Mouse (Mus musculus): ENCODE results near the gene Itih2.

Itih2 gene

GRCm38 (mm10) chr2:10131296-10131695, at the start of gene Itih2:
Gene Itih2 (minus strand): TSS chr2:10131396.
- no peak for DNase-seq (ENCODE audit: inconsistent ontology term)

DNA sequence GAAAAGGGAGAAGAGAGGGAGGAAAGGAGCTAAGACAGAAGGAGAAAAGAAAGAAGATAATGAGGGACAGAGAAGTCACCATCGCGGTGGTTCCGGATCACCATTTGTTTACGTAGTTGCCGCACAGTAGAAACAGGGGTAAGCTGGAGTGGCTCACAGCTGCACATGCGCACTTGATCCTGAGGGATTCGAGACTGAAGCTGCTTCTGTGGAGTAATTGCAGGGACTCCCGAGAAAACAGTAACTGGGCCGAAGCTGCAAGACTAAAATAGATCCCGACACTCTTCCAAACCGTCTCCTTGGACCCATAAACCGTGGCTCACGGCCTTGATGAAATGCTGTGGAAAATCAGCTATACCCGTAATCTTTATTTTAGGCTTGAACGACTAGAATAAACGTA, 38.8 kb upstream of the Itih2 start:
- DNase-seq (ENCODE audit: inconsistent ontology term) = no peak

GRCm38 (mm10) chr2:10168016-10168415, 36.8 kb upstream of the Itih2 start:
- peak; percentile 14 for DNase-seq (ENCODE audit: inconsistent ontology term)

DNA sequence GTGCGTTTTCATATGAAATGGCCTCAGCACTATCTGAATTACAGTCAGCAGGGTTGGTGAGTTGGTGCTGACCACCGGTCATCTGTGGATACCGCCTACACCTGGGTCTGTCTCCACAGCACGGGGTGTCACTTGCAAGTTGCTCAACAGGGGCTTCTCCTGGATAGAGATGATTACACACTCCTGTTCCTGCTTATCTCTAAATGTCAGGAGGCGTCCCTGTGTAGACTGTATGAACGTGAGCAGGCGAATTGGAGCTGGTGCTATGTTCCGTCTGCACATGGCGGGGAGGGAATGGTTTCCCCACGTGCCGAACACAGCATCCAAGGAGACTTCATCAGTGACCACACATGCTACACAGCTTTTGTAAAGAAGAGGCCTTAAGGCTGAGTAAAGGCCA, 36.1 kb upstream of the Itih2 start:
- DNase-seq (ENCODE audit: inconsistent ontology term) = no peak

DNA sequence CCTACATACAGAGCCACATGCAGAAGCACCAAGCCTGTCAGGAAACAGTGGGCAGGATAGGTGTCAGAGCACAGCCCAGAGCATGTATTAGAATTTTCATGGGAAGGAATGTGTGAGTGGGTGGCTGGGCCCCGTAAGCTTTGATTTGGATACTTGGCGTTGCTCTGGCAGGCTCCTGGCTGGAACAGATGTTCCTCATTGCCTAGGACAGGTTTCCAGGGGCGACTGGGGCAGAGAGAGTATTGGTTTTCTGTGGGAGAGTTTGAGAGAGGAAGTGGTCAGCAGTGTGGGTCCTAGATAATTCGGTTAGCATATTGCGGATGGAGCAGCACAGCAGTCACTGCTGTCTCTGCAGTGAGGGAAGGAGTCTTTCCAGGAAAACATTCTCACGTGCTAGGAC, 35.4 kb upstream of the Itih2 start:
- DNase-seq (ENCODE audit: inconsistent ontology term) = no peak

DNA sequence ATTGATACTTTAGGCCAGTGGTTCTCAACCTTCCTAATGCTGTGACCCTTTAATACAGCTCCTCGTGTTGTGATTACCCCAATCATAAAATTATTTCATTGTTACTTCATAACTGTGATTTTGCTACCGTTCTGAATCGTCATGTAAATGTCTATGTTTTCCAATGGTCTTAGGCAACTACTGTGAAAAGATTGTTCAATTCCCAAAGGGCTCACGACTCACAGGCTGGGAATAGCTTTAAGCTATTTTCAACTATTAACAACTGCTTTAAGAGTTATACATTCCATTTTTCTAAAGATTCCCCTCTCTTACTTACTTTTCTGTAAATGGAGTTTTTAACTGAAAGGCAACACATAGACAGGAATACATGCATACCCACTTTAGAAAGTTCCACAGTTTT, 30.8 kb upstream of the Itih2 start:
- no peak for DNase-seq (ENCODE audit: inconsistent ontology term)

DNA sequence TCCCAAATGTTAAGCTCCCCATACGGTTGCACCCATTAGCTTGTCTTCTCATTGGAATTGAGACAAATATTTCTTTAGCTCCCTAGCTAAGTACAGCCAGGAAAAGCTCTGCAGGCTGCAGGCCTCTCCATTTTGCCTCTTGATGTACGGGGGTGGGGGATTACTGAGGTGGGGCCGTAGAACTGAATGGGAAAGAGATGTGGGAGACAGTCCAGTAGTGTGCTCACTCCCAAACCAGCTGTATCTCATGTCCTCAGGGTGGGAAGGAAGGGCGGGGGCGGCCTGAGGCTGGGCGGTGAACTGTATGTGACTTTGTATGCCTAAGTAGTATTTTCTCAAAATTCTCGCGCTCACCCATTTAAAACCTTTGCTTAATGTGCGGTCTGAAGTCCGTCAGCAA, 26.0 kb upstream of the Itih2 start:
- no peak for DNase-seq (ENCODE audit: inconsistent ontology term)

DNA sequence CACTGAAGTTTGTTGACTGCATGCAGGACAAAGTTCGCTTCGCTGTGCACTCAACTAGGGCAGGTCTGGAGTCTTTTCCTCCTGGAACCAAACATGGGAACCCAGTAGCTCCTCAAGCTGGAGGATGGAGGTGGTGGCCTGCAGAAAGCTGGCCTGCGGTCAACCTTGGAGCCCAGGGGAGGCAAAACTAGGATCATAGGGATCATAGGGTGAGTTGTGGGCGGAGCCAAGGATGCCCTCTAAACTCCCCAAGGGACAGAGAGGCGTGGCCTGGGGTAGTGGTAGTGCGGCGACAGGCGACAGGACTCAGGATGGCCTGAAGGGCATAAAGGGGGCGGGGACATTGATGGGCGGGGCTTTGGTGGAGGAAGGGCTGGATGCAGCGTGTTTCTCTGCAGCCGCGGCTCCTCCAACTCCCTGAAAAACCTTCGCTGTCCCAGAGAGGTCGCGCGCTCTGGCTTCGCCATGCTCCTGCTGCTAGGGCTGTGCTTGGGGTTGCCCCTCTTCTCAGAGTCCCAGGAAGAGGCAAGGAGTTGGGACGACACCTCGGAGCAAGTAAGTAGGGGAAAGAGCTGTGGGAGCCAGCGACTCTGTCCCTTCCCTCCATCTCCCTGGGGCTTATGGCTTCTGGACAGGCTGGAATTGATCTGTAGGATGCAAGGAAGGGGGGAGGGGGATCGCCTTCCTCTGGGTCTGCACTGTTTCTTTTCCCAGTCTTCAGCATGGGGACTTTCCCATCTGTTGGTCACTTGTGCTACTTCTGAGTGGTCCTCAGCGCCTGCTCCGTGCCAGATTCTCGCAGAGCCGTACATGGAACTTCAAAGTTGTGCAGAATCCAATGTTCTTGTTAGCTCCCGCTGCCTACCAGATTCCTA, 22.2 kb upstream of the Itih2 start, which contains the start of gene Itih5:
Itih5 (plus strand) TSS at position 371 of the 875 bp plus-strand sequence.
- DNase-seq (ENCODE audit: inconsistent ontology term) = peak; percentile 54

- no peak for DNase-seq (ENCODE audit: inconsistent ontology term)
Measured at GRCm38 (mm10) chr2:10152590-10152989, 21.4 kb upstream of the Itih2 start.

DNA sequence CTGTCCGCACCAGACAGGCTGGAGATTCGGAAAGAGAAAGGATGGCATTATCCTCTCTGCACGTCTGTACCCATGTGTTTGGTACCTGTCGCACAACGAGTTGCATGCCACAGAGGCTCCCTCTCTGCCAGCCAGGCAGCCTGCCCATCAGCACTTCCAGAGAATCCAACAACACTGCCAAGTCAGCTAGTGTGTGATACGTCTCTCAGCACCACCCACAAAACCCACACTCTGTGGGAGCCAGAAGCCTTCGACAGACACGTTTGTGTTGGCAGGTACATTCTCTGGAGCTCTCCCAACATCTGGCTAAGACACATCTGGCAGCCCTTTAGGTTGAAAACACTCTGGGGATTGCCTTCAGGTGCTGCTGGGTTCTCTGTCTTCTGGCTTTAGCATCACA, 16.0 kb upstream of the Itih2 start:
- no peak for DNase-seq (ENCODE audit: inconsistent ontology term)

GRCm38 (mm10) chr2:10145514-10145913, 14.3 kb upstream of the Itih2 start:
- no peak for DNase-seq (ENCODE audit: inconsistent ontology term)

- peak; percentile 68 for DNase-seq (ENCODE audit: inconsistent ontology term)
Measured at GRCm38 (mm10) chr2:10142472-10143454, 11.6 kb upstream of the Itih2 start.

DNA sequence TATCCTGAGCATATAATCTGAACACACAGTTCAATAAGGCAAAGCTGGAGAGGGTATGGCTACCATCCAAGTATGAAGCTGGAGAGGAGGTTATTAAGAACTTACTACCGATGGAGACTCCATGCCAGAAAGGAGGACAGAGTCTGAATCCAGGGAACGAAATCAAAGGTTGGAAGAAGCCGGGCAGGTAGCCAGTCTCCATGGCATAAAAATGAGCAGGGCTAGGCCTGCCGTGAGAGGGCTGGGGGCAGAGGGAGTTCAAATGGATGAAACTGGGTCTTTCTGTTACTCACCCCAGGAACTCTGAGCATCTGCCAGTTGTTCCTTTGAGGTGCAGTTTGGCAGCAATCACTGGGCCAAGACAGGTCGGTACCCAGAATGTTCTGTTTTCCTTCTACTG, 9.3 kb upstream of the Itih2 start:
- DNase-seq (ENCODE audit: inconsistent ontology term) = no peak

DNA sequence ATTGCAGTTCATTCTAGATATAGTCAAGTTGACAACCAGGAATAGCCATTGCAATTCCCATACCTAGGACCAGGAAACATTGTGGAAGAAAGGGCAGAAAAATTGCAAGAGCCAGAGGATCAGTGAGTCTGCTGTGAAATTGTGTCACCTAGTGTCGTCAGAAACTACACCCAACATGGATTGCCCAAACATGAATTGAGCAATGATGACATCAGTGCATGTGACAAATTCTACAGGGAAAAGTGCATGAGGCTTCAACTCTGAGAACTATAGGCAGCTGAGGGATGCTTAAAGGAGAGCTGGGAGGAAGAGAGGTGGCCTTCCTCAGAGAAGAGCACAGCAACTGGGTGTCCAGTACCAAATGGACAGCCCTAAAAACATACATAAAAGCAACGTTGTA, 6.1 kb upstream of the Itih2 start:
- DNase-seq (ENCODE audit: inconsistent ontology term) = no peak

DNA sequence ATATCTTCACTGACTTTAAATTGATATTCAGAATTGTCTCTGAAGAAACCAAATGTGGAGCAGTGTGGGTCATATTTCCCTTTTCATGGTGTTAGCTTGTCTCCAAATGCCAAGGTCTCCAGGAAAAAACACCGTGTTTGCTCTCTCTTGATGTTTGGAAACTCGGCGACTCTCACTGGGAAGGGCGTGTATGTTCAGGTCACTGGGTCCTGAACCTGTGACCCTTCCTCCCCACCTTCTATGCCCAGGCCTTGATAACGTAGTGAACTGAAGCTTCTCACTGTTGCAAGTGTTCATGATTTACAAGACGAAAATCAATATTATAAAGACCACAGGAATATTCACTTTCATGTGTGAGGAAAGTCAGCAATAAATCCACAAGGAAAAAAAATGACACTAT, 2.7 kb upstream of the Itih2 start:
- no peak for DNase-seq (ENCODE audit: inconsistent ontology term)

- DNase-seq (ENCODE audit: inconsistent ontology term) = no peak
Measured at GRCm38 (mm10) chr2:10132128-10132527, 932 bp upstream of the Itih2 start.

DNA sequence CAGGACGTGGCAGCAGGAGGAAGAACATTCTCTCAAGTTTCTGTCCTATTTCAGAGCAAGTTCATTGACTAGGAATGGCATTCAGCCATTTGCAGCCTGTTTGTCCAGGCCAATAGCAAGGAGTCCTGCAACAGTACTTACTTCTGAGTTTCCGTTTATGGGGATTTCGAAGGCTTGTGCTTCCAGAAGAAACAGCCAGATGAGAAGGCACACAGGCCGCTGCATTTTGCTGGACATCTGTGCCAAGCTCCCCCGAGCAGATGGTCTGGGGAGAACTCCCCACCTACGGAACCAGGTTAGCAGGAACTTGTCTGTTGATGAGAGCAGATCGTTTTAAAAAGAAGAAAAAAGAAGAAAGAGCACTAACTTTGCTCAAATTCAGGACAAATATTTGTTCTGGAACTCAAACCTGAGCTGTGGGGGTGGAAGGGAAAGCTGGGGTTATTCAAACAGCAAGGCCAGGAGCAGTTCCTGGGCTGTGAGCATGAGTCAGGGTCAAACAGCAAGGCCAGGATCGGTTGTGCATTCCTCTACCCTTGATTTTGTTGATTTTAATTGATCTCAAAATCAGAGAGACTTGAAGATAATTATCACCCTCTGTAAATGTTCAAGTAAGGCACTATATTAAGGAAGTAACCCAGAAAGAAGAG, 730 bp downstream of the Itih2 start:
- DNase-seq (ENCODE audit: inconsistent ontology term) = no peak

GRCm38 (mm10) chr2:10128571-10128970, 2.6 kb downstream of the Itih2 start:
- DNase-seq (ENCODE audit: inconsistent ontology term) = no peak

DNA sequence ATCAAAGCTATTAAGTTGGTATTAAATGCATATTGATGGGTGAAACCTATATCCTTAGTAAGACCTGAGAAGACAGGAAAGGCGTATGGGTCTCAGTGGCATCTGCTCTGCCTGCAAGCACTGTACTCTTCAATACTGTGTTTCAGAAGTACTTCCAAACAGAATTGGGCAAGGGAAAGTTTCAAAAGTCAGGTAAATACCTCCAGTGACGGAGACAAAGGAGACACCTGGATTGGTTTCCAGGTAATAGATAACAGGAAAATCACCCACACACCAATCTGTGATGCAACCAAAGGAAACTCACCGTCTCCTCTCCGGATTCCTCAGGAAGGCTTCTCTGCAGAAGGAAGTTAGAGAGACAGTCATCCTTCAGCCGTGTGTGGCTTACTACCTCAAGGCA, 3.7 kb downstream of the Itih2 start:
- no peak for DNase-seq (ENCODE audit: inconsistent ontology term)

DNA sequence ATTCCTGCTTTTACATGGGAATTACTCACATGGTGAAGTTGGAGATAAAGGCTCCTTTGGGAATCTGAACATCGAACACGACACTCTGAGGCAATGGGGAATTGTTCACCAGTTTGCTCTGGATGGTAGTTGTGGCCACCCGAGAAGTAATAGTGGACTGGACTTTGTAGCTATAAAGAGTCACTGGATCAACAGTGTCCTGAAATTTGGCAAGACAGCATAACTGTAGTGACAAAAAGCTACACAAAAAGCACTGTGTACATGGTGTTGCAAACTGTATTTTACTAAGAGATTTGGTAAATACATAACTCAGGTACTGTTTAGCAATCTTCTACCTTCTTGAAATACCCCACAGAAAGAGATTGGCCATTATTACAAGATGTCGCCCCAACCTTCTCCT, 5.1 kb downstream of the Itih2 start:
- no peak for DNase-seq (ENCODE audit: inconsistent ontology term)

GRCm38 (mm10) chr2:10121826-10122225, 9.4 kb downstream of the Itih2 start:
- no peak for DNase-seq (ENCODE audit: inconsistent ontology term)

- DNase-seq (ENCODE audit: inconsistent ontology term) = no peak
Measured at GRCm38 (mm10) chr2:10119276-10119675, 11.9 kb downstream of the Itih2 start.
